Mouse (Mus musculus): Measurements from ENCODE around the gene Cables2.
A peak's percentile ranks its signal among the peaks of the same experiment; 100 is the strongest.

Cables2 gene

DNA sequence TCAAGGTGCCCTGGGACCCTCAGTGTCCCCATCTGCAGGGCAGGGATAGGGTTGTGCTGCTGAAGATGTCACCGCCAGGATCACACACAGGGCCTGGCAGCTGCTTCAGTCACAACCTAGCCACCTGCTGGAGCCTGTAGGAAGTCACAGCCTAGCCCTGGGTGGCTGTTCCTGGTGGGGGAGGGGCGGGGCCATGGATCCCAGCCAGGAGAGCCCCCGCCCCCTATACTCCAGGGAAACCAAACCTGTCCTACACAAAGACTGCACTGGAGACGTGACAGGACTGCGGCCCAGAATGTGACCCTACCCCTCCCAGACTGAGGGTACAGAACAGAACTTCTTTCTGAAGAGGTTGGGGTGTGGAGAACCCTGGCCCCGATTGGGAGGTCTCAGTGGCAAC is 51.0 kb downstream of the Cables2 start:
- DNase-seq, result peak; percentile 23

DNA sequence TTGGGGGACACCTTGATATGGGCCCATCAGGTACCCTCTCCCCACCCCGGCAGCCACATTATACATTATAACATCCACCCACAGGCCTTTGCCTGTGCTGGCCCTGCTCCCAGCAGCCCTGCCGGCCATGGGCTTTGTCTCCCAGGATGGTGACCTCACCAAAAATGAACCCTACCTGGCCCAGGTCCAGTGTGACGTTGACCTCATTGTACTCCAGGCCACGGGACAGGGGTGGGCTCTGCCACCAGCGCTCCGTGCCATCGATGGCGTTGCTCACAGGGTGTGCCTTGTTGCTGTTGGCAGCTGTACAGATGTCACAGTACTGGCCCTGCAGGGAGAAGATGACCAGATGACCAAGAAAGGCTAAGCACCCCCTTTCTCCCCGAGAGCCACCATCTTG is 52.2 kb downstream of the Cables2 start:
- DNase-seq, result no peak

DNA sequence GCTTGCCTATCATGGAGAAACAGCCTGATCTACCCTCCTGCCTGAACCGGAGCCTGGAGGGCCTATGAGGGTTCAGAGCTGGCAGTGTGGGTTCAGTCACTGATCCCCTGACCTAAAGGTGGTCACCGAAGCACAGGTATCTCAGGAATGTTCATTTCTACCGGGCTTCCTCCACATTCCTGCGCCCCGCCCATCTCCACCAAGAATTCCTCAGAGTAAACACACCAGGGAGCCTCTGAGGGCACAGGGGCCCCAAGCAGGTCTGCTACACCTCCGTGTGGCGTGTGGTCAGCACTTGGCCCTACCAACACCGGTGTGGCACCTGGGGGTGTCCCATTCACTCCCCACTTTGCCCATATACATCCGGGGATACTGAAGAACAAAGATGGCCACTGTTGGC is 53.1 kb downstream of the Cables2 start:
- DNase-seq, result no peak

DNA sequence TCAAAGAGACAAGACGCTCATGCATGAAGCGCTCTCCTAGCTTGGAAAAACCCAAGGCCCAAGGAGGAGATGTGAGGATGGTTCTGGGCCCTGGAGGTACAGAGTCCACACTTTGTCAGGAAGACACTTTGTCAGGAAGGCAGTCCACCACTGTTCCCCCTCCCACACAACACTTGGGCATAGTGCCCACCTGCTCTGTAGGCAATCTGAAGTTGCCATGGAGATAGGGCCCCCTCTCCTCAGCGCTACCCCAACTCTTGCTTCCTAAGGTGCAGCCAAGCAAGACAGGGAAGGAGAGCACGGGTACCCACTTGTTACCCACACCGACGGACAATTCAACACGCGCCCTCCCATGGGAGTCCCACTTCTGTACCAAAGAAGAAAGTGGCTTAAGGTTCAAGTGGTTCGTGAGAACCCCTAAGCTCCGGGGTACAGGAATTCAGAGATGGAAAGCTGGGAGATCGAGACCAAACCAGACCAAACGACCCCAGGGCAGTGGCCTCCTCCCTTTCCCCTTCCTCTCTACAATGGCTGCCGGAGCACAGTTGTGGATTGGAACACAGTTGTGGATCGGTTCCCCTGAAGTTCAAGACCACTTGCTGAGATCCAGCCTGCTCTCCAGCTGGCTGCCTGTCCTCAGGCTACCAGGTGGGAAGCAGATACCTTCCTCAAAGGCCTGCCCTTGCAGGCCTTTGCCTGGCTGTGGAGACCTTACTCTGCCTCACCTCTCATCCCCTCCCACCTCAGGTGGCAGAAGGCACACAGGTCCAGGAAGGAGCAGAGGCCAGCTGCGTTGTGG is 54.0 kb downstream of the Cables2 start:
- DNase-seq, result no peak

DNA sequence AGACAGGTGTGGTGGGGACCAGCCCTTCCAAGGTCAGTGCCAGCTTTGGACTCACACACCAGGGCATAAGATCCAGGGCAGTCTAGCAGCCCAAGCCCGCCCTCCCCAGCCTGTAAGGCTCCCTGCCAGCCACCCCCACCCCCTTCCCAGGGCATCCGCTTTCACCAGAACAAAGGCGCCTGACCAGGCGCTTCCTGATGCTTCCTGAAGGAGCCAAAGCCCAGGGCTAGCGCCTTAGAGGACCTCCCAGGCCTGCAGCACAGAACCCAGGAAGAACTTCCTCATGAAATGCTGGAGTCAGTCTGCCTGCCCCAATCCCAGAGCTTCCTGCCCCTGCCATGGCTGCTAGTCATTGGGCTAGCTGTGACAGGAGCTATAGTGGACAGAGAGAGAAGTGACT is 54.6 kb downstream of the Cables2 start:
- no peak for DNase-seq

DNA sequence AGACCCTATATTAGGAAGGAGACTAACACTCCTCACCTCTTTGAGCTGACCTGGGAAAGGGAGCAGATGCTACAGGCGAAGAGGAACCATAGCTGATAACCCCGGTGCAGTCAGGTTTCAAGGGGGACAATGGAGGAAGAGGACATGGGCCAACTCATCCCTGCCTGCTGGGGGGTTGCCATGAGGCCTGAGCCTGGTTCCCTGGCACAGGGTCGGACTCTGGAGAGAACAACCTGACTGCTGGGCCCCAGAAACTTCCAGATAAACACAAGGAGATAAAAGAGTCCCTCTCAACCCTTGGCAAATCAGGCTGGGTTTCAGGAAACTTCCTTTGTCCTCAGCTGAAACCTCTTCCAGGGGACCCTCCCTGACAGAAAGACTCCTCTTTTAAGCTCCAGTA is 55.1 kb downstream of the Cables2 start:
- no peak for DNase-seq

DNA sequence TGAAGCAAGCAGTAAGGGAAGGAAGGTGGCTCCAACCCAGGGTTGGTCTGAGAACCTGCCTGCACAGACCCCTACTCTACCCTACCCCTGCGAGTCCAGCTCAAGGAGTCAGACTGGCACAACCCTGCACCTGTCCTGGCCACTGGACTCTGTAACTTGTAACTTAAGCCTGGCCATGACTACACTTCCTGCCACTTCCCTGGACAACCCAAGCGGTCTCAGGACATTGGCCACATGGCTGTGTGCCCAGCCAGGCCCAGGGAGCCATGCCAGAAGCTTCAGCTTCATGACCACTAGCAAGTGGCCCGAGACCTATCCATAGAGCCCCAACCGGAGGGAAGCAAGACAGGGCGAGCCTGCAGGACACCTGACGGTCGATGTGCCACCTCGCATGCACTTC is 55.7 kb downstream of the Cables2 start:
- no peak for DNase-seq

DNA sequence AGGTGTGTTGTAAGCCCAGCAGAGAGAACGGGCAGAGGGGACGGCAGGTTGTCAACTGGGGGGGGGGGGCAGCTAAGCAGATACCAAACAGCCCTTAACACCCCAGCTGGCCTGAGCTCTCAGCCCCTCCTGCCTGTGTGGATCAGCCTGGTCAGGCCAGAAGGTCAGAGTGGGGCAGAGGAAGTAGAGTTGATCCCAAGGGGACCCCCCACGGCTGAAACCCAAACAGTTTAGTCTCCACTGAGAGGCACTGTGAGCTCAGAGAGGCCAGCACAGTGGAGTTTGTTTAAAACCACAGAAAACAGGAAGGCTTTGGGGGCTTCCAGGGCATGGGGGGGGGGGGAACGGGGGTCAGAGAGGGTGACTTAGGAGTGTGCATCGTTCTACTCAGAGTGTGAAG is 56.4 kb downstream of the Cables2 start:
- DNase-seq, result no peak

DNA sequence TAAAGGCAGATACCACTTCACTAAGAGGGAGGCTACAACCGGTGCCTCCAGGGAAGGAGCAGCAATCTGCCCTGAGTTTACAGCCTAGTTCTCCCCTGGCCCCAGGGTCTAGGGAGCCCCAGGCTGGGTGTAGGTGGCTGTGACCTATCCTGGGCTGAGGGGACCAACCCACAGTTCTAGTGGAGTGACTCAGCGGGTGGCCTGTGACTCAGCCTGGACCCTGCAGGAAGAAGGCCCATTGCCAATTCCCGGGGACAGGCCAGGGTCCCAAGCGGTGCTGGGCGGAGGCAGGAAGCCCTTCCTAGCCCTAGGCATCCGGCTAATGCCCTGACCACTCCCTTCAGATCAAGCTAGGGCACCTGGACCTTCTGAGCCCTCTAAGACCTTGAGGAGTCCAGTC is 57.3 kb downstream of the Cables2 start:
- DNase-seq, result no peak

DNA sequence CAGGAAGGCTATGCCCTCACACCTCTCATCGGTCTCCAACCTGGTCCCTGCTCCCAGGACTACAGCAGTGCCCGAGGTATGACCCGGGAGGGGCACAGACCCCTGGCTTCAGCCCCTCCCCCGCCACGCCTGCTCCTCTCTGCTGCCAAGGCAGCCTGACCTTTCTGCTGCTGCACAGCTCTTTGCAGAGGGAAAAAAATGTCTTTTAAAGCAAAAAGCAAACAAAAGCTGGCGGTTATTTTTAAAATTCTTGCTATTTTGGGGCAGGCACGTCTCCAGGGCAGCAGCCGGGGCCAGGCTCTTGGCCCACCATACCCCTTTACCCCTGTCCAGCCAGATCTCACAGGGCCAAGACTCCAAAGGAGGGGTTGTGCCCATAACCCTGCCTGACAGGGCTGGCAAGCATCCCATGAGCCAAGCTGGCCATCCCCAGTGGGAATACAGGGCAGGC is 58.3 kb downstream of the Cables2 start:
- DNase-seq, result no peak

DNA sequence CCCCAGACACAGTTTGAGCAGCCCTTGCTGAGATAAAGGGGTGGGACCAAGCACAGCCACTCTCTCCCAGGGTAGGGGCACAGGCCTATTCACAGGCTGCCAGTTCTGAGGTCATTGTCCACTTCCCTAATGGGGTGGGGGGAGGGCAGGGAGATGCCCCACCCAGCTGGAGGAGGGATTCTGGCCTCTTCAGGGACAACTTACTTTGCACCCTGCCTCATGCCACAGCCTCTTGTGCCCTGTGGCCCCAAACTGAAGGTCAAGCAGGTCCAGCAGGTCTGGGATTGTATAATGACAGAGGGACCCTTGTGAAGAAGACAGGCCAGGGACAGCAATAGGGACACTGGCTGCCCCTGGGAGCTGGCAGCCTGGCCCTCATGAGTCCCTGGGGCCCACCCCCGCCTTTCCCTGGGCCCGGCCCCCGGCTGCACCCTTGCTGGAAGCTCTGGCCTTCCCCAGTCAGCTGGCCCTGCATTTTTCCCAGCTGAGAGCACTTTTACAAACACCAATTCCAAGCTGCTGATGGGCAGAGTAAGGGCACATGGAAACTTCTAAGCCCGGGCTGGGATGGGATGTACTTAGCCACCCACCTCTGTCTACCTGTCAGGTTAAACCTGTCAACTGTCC is 58.8 kb downstream of the Cables2 start:
- DNase-seq, result no peak

DNA sequence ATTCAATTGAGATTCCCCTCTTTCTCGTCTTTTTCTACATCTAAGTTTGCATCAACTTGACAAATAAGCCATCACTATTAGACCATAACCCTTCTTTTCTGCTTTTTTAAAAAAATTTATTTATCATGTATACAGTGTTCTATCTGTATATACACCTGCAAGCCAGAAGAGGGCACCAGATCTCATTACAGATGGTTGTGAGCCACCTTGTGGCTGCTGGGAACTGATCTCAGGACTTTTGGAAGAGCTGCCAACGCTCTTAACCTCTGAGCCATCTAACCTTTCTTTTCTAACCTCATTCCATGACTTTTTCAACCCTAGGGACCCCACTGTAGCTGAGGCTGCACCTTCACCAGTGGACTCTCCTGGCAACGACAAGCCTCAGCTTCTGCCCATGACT is 61.0 kb downstream of the Cables2 start:
- no peak for DNase-seq

DNA sequence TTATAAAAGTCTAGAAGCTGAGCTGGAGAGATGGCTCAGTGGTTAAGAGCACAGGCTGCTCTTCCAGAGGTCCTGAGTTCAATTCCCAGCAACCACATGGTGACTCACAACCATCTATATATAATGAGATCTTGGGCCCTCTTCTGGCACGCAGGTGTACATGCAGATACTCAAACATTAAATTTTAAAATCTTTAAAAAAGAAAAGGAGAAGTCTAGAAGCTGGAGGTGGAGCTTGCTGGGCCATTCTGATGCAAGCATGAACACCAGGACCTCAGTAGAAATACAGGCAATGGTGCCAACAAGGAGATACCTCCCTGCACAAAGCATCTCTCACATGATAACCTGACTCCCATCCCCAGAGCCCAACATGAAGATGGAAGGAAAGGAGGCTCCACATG is 64.3 kb downstream of the Cables2 start:
- no peak for DNase-seq

All from thymus, postnatal 14 days (tissue).